Mouse (Mus musculus) urinary bladder, postnatal 14 days (tissue): ENCODE results near the gene Srrd.

Experiments used
- DNase-seq: peaks from one replicate; pipeline ENCODE4 v3.0.0; 2021; ENCODE audit warnings: low spot score

Gene Srrd

GRCm38 (mm10) chr5:112288193-112289141 lies 54.4 kb downstream of the Srrd start:
- DNase-seq = no peak

- DNase-seq = no peak
Observed at GRCm38 (mm10) chr5:112287652-112288051, 55.2 kb downstream of the Srrd start.
